Mouse (Mus musculus) megakaryocyte, embryonic 14.5 days (primary cell): ENCODE measurements around the gene Erich6b.

Experiments
- FLI1 ChIP-seq: IDR thresholded peaks from 2 replicates; pipeline ENCODE4 v1.6.1; 2012; ENCODE audit warnings: low read length, inconsistent platforms, mixed read lengths
- GATA1 ChIP-seq: IDR thresholded peaks from 3 replicates; pipeline ENCODE4 v1.6.1; 2012; ENCODE audit warnings: mixed read lengths, low read length, inconsistent platforms, borderline replicate concordance

GRCm38 (mm10) chr14:75641369-75641768, 690 bp upstream of the Erich6b start:
- TF ChIP-seq GATA1 (no peak), FLI1 (no peak)
